Mouse (Mus musculus) embryonic facial prominence, embryonic 10.5 days (tissue): ENCODE measurements at regions not wholly inside any gene's neighbourhood (a gene's known extent, or its start where the extent isn't known, plus 50 kb on each side); places are given as distances from the start of the nearest gene placed in this dataset.

Experiments used
- DNase-seq: peaks from one replicate; pipeline ENCODE4 v3.0.0-alpha.2; 2017; ENCODE audit warnings: low spot score
- H3K27ac ChIP-seq: fragments of 300-500 bp; sonication (generic); replicated peaks from 2 replicates; pipeline ENCODE4 v1.5.1; 2016; ENCODE audit warnings: mild to moderate bottlenecking
- H3K27me3 ChIP-seq: fragments of 300-500 bp; sonication (generic); replicated peaks from 2 replicates; pipeline ENCODE4 v1.6.1; 2016; ENCODE audit warnings: low read depth, mild to moderate bottlenecking; ENCODE audit not compliant: poor library complexity, severe bottlenecking
- H3K36me3 ChIP-seq: fragments of 300-500 bp; sonication (generic); replicated peaks from 2 replicates; pipeline ENCODE4 v1.6.1; 2016; ENCODE audit warnings: mild to moderate bottlenecking, moderate library complexity
- H3K4me1 ChIP-seq: fragments of 300-500 bp; sonication (generic); 2 replicates; pipeline ENCODE4 v1.6.1; 2016
- H3K4me3 ChIP-seq: fragments of 300-500 bp; sonication (generic); 2 replicates; pipeline ENCODE4 v1.5.1; 2016; ENCODE audit warnings: mild to moderate bottlenecking, moderate library complexity
- H3K9me3 ChIP-seq: fragments of 300-500 bp; sonication (generic); 2 replicates; pipeline ENCODE4 v1.6.1; 2016; ENCODE audit warnings: mild to moderate bottlenecking
- WGBS: fragments of 180-500 bp; shearing (Covaris S2); methylation state at CpG from one replicate; pipeline ENCODE4 v1.1.7; 2016; 5-methylcytosine and 5-hydroxymethylcytosine counted together

DNA sequence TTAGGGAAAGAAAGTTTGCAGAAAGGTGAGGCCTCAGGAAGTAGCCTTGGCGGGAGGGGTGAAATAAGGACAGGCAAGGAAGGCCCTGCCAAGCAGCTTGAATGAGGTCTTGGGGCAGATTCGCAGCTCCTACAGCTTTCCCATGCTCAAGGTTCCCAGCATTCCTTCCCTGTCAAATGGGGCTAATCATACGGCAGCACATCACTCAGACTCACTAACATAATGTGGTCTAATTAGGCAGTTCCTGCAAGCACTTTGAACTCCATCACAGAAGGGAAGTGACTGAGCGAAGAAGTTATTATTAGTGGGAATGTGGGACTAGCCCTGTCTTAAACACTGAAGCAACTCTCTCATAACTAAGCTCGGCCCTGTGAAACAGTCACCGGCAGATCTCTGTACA is 87.1 kb upstream of the Gm10260 start:
- WGBS = 80% methylated on average over 6 of the region's 6 CpGs
- H3K36me3 ChIP-seq = no peaks in the 10 kb centered on the region
- peaks cover 17% of the 10 kb centered on the region for H3K27me3 ChIP-seq

DNA sequence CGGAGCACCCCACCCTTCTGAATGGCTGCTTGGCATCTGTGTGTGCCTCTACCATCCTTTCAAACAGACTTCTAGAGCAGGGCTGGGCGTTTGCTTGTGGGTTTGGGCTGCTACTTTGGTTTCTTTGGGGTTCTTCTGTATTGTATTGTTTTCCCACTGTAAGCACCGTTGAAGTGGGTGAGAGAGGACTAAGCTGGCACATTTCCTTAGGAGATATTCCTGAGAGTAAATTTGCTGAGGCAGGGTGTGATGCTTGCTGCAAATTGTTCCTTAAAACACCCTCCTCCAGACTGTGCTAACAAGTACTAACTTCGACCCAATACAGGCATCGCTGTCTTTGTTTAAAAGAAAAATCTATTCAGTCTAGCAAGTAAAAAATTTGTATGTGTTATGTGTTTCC is 84.7 kb upstream of the Gm10260 start:
- DNase-seq = no peak
- no peak overlapping the region for H3K27ac ChIP-seq
- H3K4me1 ChIP-seq = peaks cover 10% of the 10 kb centered on the region
- H3K4me3 ChIP-seq = no peak overlapping the region
- WGBS = 86% methylated on average over 5 of the region's 5 CpGs
- H3K27me3 ChIP-seq = peaks cover 32% of the 10 kb centered on the region
- H3K9me3 ChIP-seq = no peaks in the 10 kb centered on the region
- H3K36me3 ChIP-seq = no peaks in the 10 kb centered on the region

More for the DNA sequence above, 87.1 kb upstream of the Gm10260 start:
- H3K27ac ChIP-seq = no peak overlapping the region
- DNase-seq = no peak
- 0 out of 2 replicates have a peak, but pooled peaks cover 3% of the 10 kb centered on the region for H3K4me1 ChIP-seq
- H3K9me3 ChIP-seq = no peaks in the 10 kb centered on the region
- no peak overlapping the region for H3K4me3 ChIP-seq

DNA sequence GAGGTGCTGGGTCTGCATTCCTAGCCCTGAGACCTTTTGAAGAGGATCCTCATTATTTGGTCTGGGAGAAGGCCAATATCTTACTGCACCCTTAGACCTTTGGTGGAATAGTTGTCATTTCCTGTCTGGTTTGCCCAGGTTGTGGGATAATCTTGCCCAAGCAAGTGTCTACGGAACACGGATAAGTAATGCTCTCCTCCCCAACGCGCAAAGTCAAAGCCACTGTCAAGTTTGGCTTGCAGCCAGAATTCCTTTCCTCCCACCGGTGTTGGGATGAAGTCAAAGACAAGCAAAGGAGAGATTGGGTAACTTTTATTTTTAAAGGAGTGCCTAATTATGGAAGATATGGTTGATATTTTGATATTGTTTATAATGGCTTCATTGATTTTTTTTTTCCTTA is 82.4 kb upstream of the Gm10260 start:
- WGBS = 82% methylated on average over 5 of the region's 5 CpGs
- no peaks in the 10 kb centered on the region for H3K36me3 ChIP-seq
- no peak overlapping the region for H3K27ac ChIP-seq
- DNase-seq = no peak
- no peaks in the 10 kb centered on the region for H3K9me3 ChIP-seq
- peaks cover 22% of the 10 kb centered on the region for H3K4me1 ChIP-seq
- H3K4me3 ChIP-seq = no peak overlapping the region
- peaks cover 43% of the 10 kb centered on the region for H3K27me3 ChIP-seq

DNA sequence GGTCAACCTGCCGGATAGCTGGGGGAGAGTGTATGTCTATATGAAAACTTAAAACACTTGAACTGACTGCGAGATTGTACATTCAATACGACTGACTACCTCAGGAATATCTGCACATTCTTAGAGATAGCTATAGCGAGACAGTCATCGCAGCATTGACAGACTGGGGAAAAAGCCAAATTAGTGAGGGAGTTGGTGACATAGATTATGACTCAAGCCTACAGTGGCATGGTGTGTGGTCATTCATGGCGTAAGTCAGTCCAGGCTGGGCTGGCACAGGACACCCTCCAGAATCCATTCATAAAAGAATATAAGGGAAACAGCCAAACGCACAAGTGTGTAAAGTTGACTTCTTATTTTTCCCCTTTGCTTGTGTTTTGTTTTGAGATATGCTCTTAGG is 81.1 kb upstream of the Gm10260 start:
- H3K4me1 ChIP-seq = peaks cover 22% of the 10 kb centered on the region
- WGBS = 92% methylated on average over 7 of the region's 7 CpGs
- peaks cover 56% of the 10 kb centered on the region for H3K27me3 ChIP-seq
- H3K27ac ChIP-seq = no peak overlapping the region
- no peaks in the 10 kb centered on the region for H3K36me3 ChIP-seq
- no peak for DNase-seq
- no peak overlapping the region for H3K4me3 ChIP-seq
- no peaks in the 10 kb centered on the region for H3K9me3 ChIP-seq

DNA sequence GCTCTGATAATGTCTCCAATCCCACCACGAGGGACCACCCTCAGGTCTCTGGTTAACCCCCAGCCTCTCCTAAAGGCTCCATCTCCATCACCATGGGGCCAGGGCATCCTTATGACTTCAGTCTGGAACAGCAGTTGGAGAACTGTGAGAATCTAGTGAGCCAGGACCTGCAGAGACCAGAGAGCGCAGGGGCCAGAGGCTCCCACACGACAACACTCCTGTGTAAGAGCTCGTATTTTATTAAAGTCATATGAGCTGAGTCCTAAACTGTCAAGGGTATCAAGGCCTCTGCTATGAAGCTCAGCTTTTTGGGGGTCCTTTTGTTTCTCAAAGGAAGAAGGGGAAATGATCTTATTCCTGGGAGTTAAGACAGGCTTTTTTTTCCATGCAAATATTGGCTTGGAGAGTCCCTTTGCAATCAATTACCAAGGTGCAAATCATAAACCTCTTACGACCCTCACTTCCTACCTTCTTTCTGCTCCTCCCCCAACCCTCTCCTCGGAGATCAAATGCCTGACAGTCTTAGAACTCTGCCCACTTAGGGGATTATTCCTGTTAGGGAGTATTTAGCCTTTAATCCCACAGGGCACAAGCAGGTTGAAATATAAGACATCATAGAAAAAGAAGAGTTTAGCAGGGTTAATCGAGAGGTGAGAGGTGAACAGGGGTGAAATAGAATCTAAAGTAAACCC is 79.3 kb upstream of the Gm10260 start:
- H3K4me3 ChIP-seq = no peak overlapping the region
- no peaks in the 10 kb centered on the region for H3K36me3 ChIP-seq
- H3K4me1 ChIP-seq = peaks cover 22% of the 10 kb centered on the region
- peak; percentile 23 for DNase-seq
- H3K9me3 ChIP-seq = no peaks in the 10 kb centered on the region
- H3K27me3 ChIP-seq = peaks cover 60% of the 10 kb centered on the region
- peak overlapping the region; percentile 45 for H3K27ac ChIP-seq
- 25% methylated on average over 7 of the region's 7 CpGs for WGBS

DNA sequence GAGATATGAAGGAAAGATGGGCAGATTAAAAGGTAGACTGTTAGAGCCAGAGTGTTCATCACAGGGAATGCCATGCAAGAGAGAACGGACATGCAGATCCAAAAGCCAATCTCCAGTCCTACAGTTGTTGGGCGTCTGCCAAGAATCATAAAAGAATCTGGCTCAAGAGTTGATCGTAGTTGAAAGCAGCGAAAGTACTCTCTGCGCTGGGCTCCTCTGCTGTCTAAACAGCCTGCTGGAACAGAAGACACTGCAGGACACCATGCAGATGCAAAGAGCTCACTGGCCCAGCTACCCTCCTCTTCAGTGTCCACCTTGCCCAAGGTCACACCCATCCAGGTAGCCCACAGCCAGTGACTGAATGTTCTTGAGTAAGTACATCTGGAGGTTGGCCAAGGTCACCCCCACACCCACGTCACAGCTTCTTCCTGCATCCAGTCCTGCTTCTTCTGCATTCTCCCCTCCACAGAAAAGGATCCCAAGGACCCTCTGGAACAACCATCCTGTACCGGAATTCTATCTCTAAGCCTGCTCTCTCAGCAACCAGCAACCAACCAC is 77.1 kb upstream of the Gm10260 start:
- Histone ChIP-seq H3K4me3 (no peak overlapping the region), H3K9me3 (no peaks in the 10 kb centered on the region), H3K36me3 (no peaks in the 10 kb centered on the region), H3K27me3 (peaks cover 47% of the 10 kb centered on the region), H3K4me1 (peaks cover 19% of the 10 kb centered on the region), H3K27ac (no peak overlapping the region)
- 91% methylated on average over 7 of the region's 7 CpGs for WGBS
- DNase-seq = no peak

DNA sequence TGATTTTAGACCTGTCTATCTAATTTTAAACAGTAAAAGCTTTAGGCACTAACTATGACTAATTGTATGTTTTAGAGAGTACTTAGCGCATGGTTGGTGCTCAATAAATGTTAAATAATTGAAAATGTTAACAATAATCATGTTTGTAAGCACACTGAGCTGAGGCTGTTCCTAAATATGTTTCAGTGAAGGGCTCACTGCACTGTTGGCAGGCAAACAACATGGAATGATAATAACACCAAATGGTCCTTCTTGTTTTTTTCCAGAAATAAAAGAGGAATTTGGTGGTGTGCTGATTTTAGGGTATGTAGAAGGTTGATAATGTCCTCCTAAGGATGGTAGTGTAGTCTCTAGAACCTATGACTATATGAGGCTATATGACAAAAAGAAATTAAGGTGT is 72.0 kb upstream of the Gm10260 start:
- no peak for DNase-seq
- WGBS = 94% methylated on average over 1 of the region's 1 CpGs
- no peaks in the 10 kb centered on the region for H3K36me3 ChIP-seq
- H3K4me3 ChIP-seq = no peak overlapping the region
- H3K27ac ChIP-seq = no peak overlapping the region
- peaks cover 10% of the 10 kb centered on the region; the same call in 1 of the 2 replicates for H3K4me1 ChIP-seq
- H3K27me3 ChIP-seq = peaks cover 22% of the 10 kb centered on the region
- H3K9me3 ChIP-seq = no peaks in the 10 kb centered on the region

DNA sequence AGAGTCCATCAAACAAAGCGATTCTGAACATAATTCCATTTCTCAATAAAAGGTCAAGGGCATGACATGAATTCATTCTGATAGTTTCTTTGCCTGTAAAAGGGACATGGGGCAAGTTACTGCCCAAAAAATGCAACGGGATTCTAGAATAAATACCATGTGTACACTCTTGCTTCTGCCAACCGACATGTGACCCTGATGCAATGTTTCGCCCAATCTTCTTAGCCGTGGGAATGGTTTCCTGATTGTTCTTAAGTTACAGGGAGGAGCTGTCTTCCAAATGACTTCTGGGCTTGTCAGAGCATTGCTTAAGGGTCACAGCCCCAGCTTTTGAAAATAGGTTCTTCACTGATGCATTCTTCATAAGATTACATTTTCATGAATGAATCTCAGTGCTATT is 71.4 kb upstream of the Gm10260 start:
- WGBS = 65% methylated on average over 5 of the region's 5 CpGs
- DNase-seq = no peak

DNA sequence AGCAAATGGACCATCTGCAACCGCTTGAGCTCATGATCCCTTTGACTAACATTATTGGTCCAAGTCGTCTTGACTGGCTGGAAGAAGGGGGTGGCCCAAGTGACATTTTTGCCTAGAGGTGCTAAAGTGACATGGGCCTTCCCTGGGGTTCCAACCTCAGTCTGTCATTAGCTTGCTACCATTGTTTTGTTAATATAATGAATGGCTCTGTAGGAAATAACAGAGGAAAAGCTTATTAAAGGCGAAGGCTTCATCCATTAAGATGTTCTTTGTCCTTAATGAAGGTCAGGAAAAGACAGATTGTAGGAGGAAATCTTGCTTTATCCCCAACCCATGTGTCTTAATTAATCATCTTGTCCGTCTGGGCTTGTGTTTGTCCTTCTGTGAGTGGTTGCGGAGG is 69.1 kb upstream of the Gm10260 start:
- DNase-seq = no peak
- Histone ChIP-seq H3K27me3 (peaks cover 5% of the 10 kb centered on the region; the same call in 1 of the 2 replicates), H3K4me3 (no peak overlapping the region), H3K4me1 (peaks cover 29% of the 10 kb centered on the region), H3K9me3 (no peaks in the 10 kb centered on the region), H3K27ac (no peak overlapping the region), H3K36me3 (no peaks in the 10 kb centered on the region)
- WGBS = 44% methylated on average over 5 of the region's 5 CpGs

More for the DNA sequence above, 71.4 kb upstream of the Gm10260 start:
- H3K27me3 ChIP-seq = peaks cover 16% of the 10 kb centered on the region
- no peak overlapping the region for H3K4me3 ChIP-seq
- H3K27ac ChIP-seq = no peak overlapping the region
- H3K4me1 ChIP-seq = peaks cover 10% of the 10 kb centered on the region; the same call in 1 of the 2 replicates
- no peaks in the 10 kb centered on the region for H3K36me3 ChIP-seq
- no peaks in the 10 kb centered on the region for H3K9me3 ChIP-seq

DNA sequence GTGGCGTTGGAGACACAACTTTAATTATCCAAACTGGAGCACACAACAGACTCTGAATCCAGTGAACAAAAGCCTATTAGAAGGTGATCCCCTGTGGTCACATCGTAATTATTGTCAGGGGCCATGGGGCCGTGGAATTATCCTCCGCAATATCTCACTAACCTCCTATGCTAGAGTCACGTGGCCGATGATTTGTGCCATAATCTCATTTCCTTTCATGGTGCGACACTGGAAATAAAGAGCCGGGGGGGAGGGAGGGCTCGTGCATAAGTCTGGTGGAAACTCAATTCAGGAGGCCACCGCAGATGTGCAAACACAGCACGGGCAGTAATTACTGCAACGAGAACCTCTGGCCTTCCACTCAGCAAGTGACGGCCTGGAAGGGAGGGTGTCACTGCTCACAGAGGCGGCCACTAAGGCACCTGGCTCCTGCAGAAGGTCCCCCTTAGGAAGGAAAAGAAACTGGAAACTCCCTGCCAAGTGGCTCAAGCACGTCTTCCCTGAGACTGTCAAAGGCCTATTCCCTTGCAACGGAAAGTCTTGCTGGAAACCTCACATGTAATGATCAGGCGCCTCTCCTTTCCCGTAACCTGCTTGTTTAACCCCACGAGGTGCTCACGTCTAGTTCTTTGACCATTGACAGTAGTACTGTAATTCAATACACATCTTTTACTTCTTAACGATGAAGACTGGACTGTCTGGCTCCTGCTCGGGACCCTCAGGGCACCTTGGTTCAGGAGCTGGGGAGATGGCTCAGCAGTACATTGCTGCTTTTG is 65.6 kb upstream of the Gm10260 start:
- DNase-seq = peak; percentile 53
- Histone ChIP-seq H3K27me3 (peaks cover 13% of the 10 kb centered on the region; the same call in 1 of the 2 replicates), H3K4me1 (peaks cover 35% of the 10 kb centered on the region), H3K4me3 (peak overlapping the region; percentile 26), H3K27ac (peak overlapping the region; percentile 2), H3K9me3 (no peaks in the 10 kb centered on the region), H3K36me3 (no peaks in the 10 kb centered on the region)
- WGBS = 34% methylated on average over 22 of the region's 22 CpGs

DNA sequence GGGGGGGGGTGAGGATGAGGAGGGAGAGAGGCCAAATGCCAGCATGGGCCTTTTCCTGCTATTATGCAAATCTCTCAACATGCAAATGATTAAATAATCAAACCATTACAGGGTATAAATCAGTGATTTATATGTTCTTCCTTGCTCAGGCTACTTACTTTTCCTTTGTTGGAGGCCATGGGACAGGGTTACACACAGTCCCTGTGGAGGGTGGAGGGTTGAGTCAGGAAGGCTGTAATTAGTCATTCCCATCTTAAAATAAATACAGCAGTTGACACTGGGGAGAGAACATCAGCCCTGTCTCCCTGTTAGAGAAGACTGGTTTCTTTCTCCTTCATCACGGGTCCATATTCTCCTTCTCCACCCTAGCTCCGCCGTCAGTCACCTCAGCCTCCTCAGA is 64.9 kb upstream of the Gm10260 start:
- Histone ChIP-seq H3K4me3 (no peak overlapping the region), H3K27me3 (peaks cover 11% of the 10 kb centered on the region; the same call in 1 of the 2 replicates), H3K4me1 (peaks cover 35% of the 10 kb centered on the region), H3K36me3 (no peaks in the 10 kb centered on the region), H3K9me3 (no peaks in the 10 kb centered on the region), H3K27ac (peak overlapping the region; percentile 2; the same call in 1 of the 2 replicates)
- no peak for DNase-seq
- WGBS = 41% methylated on average over 3 of the region's 3 CpGs

DNA sequence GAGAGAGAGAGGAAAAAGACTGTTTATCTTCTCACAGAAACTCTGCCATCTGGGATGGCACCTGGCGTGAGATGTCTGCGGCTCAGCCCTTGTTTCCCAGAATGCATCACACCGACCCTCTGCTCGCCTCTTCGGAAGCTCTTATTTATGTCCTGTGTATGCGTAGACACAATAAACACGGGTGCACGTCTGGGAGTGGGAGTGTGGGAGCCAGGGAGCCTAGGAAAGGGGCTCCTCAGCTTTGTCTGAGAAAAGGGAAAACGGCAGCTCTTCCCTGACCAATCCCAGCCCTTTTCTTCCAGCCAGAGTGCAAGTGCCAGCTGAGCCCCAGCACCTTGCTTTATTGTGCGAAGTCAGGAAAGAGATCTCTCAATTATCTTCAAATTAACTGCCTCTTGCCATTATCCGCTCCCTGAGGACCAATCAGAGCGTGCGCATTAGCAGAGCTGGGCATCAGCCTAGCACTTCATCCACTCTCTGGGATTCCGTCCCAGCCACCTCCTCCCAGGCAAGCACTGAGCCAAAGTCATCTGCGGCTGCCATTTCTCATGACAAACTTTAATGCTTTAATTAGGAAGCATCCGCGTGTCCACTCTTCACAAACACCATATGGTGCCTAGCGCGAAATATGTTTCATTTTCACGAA is 63.8 kb upstream of the Gm10260 start:
- Histone ChIP-seq H3K4me3 (peak overlapping the region; percentile 22), H3K9me3 (no peaks in the 10 kb centered on the region), H3K36me3 (no peaks in the 10 kb centered on the region), H3K4me1 (peaks cover 29% of the 10 kb centered on the region), H3K27me3 (peaks cover 11% of the 10 kb centered on the region; the same call in 1 of the 2 replicates), H3K27ac (no peak overlapping the region; the same call in 1 of the 2 replicates)
- WGBS = 62% methylated on average over 20 of the region's 20 CpGs
- DNase-seq = peak; percentile 23
